Mouse (Mus musculus): ENCODE data around the gene Prickle2. TPM values are rescaled to one million over a fixed set of nuclear protein-coding genes. Genes with fewer than 3 reads are reported as not detected.

The Prickle2 gene
- polyA plus RNA-seq (2017; shearing (Covaris generic)), result under 1 TPM in 1 of 2 experiments, not detected in 1; 0.09 TPM

- ATAC-seq, result no peak
These were observed at the start of gene Prickle2 for GRCm38 (mm10) chr6:92706145-92706466. TSS of gene Prickle2 (minus strand) at chr6:92706155.

- no peak for ATAC-seq
These were observed 46.8 kb upstream of the Prickle2 start for GRCm38 (mm10) chr6:92752737-92753136.

GRCm38 (mm10) chr6:92749420-92749819 is 43.5 kb upstream of the Prickle2 start:
- ATAC-seq, result no peak

- no peak for ATAC-seq
These were observed 37.6 kb upstream of the Prickle2 start for GRCm38 (mm10) chr6:92743605-92744004.

GRCm38 (mm10) chr6:92737116-92737515 is 31.2 kb upstream of the Prickle2 start:
- no peak for ATAC-seq

- no peak for ATAC-seq
These were observed 27.7 kb upstream of the Prickle2 start for GRCm38 (mm10) chr6:92733651-92734050.

- no peak for ATAC-seq
These were observed 22.6 kb upstream of the Prickle2 start for GRCm38 (mm10) chr6:92728514-92728913.

- ATAC-seq, result no peak
These were observed 22.1 kb upstream of the Prickle2 start for GRCm38 (mm10) chr6:92728084-92728483.

- no peak for ATAC-seq
These were observed 21.5 kb upstream of the Prickle2 start for GRCm38 (mm10) chr6:92727351-92727986.

GRCm38 (mm10) chr6:92726121-92726520 is 20.2 kb upstream of the Prickle2 start:
- ATAC-seq, result no peak

- no peak for ATAC-seq
These were observed 18.4 kb upstream of the Prickle2 start for GRCm38 (mm10) chr6:92724394-92724793.

- ATAC-seq, result no peak
These were observed 9.9 kb upstream of the Prickle2 start for GRCm38 (mm10) chr6:92715806-92716205.

- no peak for ATAC-seq
These were observed 8.8 kb upstream of the Prickle2 start for GRCm38 (mm10) chr6:92714748-92715147.

- ATAC-seq, result no peak
These were observed 2.2 kb upstream of the Prickle2 start for GRCm38 (mm10) chr6:92708137-92708536.

GRCm38 (mm10) chr6:92705353-92706144 is 406 bp downstream of the Prickle2 start:
- no peak for ATAC-seq

- ATAC-seq, result no peak
These were observed 1.1 kb downstream of the Prickle2 start for GRCm38 (mm10) chr6:92704810-92705209.

GRCm38 (mm10) chr6:92699491-92700209 is 6.3 kb downstream of the Prickle2 start:
- ATAC-seq, result no peak

- ATAC-seq, result no peak
These were observed 8.1 kb downstream of the Prickle2 start for GRCm38 (mm10) chr6:92697807-92698206.

GRCm38 (mm10) chr6:92687317-92687716 is 18.6 kb downstream of the Prickle2 start:
- ATAC-seq, result no peak

- ATAC-seq, result no peak
These were observed 31.5 kb downstream of the Prickle2 start for GRCm38 (mm10) chr6:92674394-92674925.

GRCm38 (mm10) chr6:92670518-92671147 is 35.3 kb downstream of the Prickle2 start:
- no peak for ATAC-seq

GRCm38 (mm10) chr6:92669623-92670022 is 36.3 kb downstream of the Prickle2 start:
- no peak for ATAC-seq

- ATAC-seq, result no peak
These were observed 38.4 kb downstream of the Prickle2 start for GRCm38 (mm10) chr6:92667544-92667943.
